Mouse (Mus musculus): ENCODE measurements around the gene Wdr89.

GRCm38 (mm10) chr12:75596154-75597002, 73.0 kb downstream of the Wdr89 start, which contains the start of gene Ppp2r5e:
- TF ChIP-seq CTCF (IDR thresholded peaks at IDR 0.05; ENCODE audit: low read depth) (no peak), EP300 (IDR thresholded peaks at IDR 0.05; ENCODE audit: low read depth) (no peak; the same call in 1 of the 2 replicates)
